Mouse (Mus musculus): ENCODE data around the gene Gast. TPM values are rescaled to one million over a fixed set of nuclear protein-coding genes. Genes with fewer than 3 reads are reported as not detected.
"Not testable (repeated sequence)": the region's sequence is repeated elsewhere in the genome, so short reads cannot be mapped to it uniquely, and the experiment has no call there.

The Gast gene
- not detected for total RNA-seq (2021)
- long read RNA-seq, experiment 1 = 0 reads
- long read RNA-seq, experiment 2 = 0 reads

GRCm38 (mm10) chr11:100333944-100334457, at the start of gene Gast:
Gene Gast, plus strand, starts transcription at chr11:100334407.
- DNase-seq = no peak

GRCm38 (mm10) chr11:100284988-100285387, 49.2 kb upstream of the Gast start:
- no peak for DNase-seq

GRCm38 (mm10) chr11:100287024-100287423, 47.2 kb upstream of the Gast start:
- DNase-seq = peak; percentile 66

GRCm38 (mm10) chr11:100288942-100289341, 45.3 kb upstream of the Gast start:
- DNase-seq = peak; percentile 56

- no peak for DNase-seq
These were observed 44.0 kb upstream of the Gast start for GRCm38 (mm10) chr11:100290235-100290634.

GRCm38 (mm10) chr11:100292884-100293283, 41.3 kb upstream of the Gast start:
- no peak for DNase-seq

GRCm38 (mm10) chr11:100295308-100295707, 38.9 kb upstream of the Gast start:
- DNase-seq = peak; percentile 91

- no peak for DNase-seq
These were observed 36.4 kb upstream of the Gast start for GRCm38 (mm10) chr11:100297801-100298200.

GRCm38 (mm10) chr11:100298274-100299036, 35.8 kb upstream of the Gast start:
- peak; percentile 91 for DNase-seq

- DNase-seq = peak; percentile 80
These were observed 33.9 kb upstream of the Gast start for GRCm38 (mm10) chr11:100300293-100300692.

- DNase-seq = no peak
These were observed 32.9 kb upstream of the Gast start for GRCm38 (mm10) chr11:100301292-100301691.

GRCm38 (mm10) chr11:100307900-100308299, 26.3 kb upstream of the Gast start:
- no peak for DNase-seq

- not testable (repeated sequence) for DNase-seq
These were observed 25.5 kb upstream of the Gast start for GRCm38 (mm10) chr11:100308672-100309071.

- no peak for DNase-seq
These were observed 22.6 kb upstream of the Gast start for GRCm38 (mm10) chr11:100311656-100312055.

GRCm38 (mm10) chr11:100312096-100312679, 22.0 kb upstream of the Gast start:
- no peak for DNase-seq

- DNase-seq = no peak
These were observed 20.8 kb upstream of the Gast start for GRCm38 (mm10) chr11:100313424-100313823.

GRCm38 (mm10) chr11:100315439-100315838, 18.8 kb upstream of the Gast start:
- no peak for DNase-seq

GRCm38 (mm10) chr11:100317826-100318380, 16.3 kb upstream of the Gast start:
- DNase-seq = no peak

- DNase-seq = no peak
These were observed 15.4 kb upstream of the Gast start for GRCm38 (mm10) chr11:100318529-100319451.

- DNase-seq = peak; percentile 100
These were observed 14.6 kb upstream of the Gast start, which contains the start of gene Eif1 for GRCm38 (mm10) chr11:100319492-100320171. Gene Eif1, plus strand, starts transcription at chr11:100319885.

GRCm38 (mm10) chr11:100320172-100320630, 14.0 kb upstream of the Gast start:
- peak; percentile 98 for DNase-seq

All from adrenal gland, postnatal 10 days (tissue).